Mouse (Mus musculus) layer of hippocampus, adult 9-11 months (tissue): ENCODE measurements around the gene Rpp14.
A peak's percentile ranks its signal among the peaks of the same experiment; 100 is the strongest.
"Not testable (repeated sequence)": the region's sequence is repeated elsewhere in the genome, so short reads cannot be mapped to it uniquely, and the experiment has no call there.

Experiments used
- DNase-seq: peaks from one replicate; pipeline ENCODE4 v3.0.0; 2022

The Rpp14 gene

GRCm38 (mm10) chr14:8117371-8117770, 37.2 kb downstream of the Rpp14 start:
- no peak for DNase-seq

- no peak for DNase-seq
These were observed 39.3 kb downstream of the Rpp14 start for GRCm38 (mm10) chr14:8119454-8119853.

- no peak for DNase-seq
These were observed 39.7 kb downstream of the Rpp14 start for GRCm38 (mm10) chr14:8119904-8120303.

GRCm38 (mm10) chr14:8123141-8123540, 43.0 kb downstream of the Rpp14 start:
- DNase-seq, result peak; percentile 34

- DNase-seq, result not testable (repeated sequence)
These were observed 43.4 kb downstream of the Rpp14 start for GRCm38 (mm10) chr14:8123611-8124010.

- no peak for DNase-seq
These were observed 44.1 kb downstream of the Rpp14 start for GRCm38 (mm10) chr14:8124046-8124881.

- no peak for DNase-seq
These were observed 47.8 kb downstream of the Rpp14 start for GRCm38 (mm10) chr14:8127971-8128370.

GRCm38 (mm10) chr14:8132789-8133188, 52.6 kb downstream of the Rpp14 start:
- DNase-seq, result no peak

DNA sequence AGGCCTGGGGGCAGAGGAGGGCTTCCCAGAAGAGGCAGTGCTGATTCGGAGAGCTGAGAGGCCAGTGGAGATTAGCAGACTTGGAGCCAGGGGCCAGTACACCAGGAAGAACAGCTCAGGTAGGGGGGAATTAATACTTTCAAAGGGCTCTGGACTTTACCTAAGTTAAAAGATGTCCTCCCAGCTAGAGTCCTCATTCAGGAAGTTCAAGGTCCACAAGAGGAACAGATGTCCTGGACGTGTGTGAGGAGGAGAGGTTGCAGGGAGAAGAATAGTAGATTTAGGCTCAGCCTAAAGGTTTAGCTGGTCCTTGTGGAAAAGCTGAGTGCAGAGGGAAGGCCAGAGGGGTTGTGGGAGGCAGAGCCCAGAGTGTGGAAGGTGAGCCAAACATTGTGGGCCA, 54.1 kb downstream of the Rpp14 start:
- no peak for DNase-seq

- DNase-seq, result peak; percentile 77
These were observed 55.0 kb downstream of the Rpp14 start for GRCm38 (mm10) chr14:8135130-8135529.

DNA sequence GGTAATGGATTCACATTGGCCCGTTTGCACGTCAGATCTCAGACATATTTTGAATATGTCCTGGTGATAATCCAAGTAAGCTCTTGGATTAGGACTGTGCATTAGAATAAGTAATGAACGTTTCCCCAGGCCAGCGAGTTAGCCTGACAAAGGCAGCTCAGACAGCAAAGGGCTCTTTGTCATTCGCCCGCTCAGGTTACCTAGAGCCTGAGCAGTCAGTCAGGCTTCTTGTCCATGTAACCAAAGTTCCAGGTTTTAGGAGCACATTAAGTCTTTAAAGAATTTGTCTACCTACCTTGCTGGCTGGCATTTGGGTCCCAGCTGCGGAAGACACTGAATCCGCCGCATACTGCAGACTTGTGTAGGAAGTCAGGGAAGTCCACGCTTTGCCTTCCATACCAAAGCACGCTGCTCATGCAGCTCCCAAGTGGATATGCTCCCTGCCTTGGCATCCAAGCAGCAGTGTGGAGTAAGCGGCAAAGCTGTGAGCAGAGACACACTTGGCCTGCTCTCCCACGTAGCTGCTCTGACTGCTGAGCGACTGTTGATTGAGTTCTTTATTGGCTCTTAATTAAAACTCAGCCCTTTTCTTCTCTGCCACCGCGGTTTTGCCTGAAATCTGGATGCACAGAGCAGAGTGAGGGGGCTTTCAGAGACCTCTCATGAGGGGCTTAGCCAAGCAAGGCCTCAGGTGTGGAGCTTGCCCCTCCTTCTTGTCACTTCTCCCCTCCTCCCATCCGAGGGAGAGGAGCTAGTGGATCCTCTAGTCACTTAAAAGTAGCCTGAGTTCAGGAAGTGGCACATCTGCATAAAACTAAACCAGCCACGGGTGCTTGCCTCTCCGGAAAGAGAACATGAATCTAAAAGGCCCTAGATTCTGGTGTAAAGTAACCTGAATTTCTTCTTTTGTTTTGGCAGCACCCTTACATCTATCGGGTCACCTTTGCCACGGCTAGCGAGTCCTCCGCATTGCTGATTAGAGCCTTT, 59.9 kb downstream of the Rpp14 start:
- DNase-seq, result peak; percentile 22

GRCm38 (mm10) chr14:8141131-8141530, 61.0 kb downstream of the Rpp14 start:
- no peak for DNase-seq
